Mouse (Mus musculus): ENCODE measurements at regions not wholly inside any gene's neighbourhood (a gene's known extent, or its start where the extent isn't known, plus 50 kb on each side); places are given as distances from the start of the nearest gene placed in this dataset.

DNA sequence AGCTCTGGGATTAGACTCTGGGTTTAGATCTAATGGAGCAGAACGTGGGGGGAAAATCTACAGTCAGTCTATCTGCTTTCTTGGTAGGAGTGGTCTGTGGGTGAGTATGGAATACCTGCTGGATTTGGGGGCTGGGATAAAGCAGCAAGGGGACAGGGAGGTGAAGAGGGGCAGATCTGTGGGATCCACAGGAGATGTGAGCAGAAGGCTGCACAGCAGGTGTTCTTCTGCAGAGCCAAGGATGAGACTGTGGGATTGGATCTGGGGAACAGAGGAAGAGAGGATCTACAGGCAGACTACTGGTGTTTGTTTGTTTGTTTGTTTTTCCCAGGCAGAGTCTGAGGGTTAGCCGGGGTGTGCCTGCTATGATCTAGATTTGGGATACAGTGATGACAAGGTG, 284.5 kb downstream of the Phkb start:
- TF ChIP-seq CTCF (IDR thresholded peaks at IDR 0.05; ENCODE audit: borderline replicate concordance, insufficient read depth, low read depth, low read length) (no peak), POLR2A (IDR thresholded peaks at IDR 0.05; ENCODE audit: borderline replicate concordance, insufficient read depth, low read length) (peak; percentile 32; the same call in 1 of the 2 replicates)

All from cerebellum, adult 2 months (tissue).